Mouse (Mus musculus) forebrain, embryonic 13.5 days (tissue): Measurements from ENCODE around the gene Camsap3. TPM values are rescaled to one million over a fixed set of nuclear protein-coding genes. Genes with fewer than 3 reads are reported as not detected.
A peak's percentile ranks its signal among the peaks of the same experiment; 100 is the strongest.

Source experiments
- ATAC-seq: fragments of 200-750 bp; cut with Nextera tagmentation; 2 replicates; pipeline ENCODE4 v1.8.0; 2017
- H3K27ac ChIP-seq: fragments of 300-500 bp; sonication (generic); 2 replicates; pipeline ENCODE4 v1.5.1; 2015; ENCODE audit warnings: inconsistent platforms, mild to moderate bottlenecking, moderate library complexity
- H3K27me3 ChIP-seq: fragments of 300-500 bp; sonication (generic); 2 replicates; pipeline ENCODE4 v1.6.1; 2015; ENCODE audit warnings: mild to moderate bottlenecking, inconsistent platforms
- H3K36me3 ChIP-seq: fragments of 300-500 bp; sonication (generic); 2 replicates; pipeline ENCODE4 v1.6.1; 2015; ENCODE audit warnings: mild to moderate bottlenecking, inconsistent platforms; ENCODE audit not compliant: poor library complexity, severe bottlenecking
- H3K4me1 ChIP-seq: fragments of 300-500 bp; sonication (generic); 2 replicates; pipeline ENCODE4 v1.6.1; 2015; ENCODE audit warnings: inconsistent platforms
- H3K4me2 ChIP-seq: fragments of 300-500 bp; sonication (generic); 2 replicates; pipeline ENCODE4 v1.6.1; 2015; ENCODE audit warnings: inconsistent platforms, mild to moderate bottlenecking, moderate library complexity
- H3K4me3 ChIP-seq: fragments of 300-500 bp; sonication (generic); 2 replicates; pipeline ENCODE4 v1.5.1; 2015; ENCODE audit warnings: mild to moderate bottlenecking, inconsistent platforms
- H3K9ac ChIP-seq: fragments of 300-500 bp; sonication (generic); 2 replicates; pipeline ENCODE4 v1.6.1; 2015; ENCODE audit warnings: mild to moderate bottlenecking, inconsistent platforms
- H3K9me3 ChIP-seq: fragments of 300-500 bp; sonication (generic); replicated peaks from 2 replicates; pipeline ENCODE4 v1.6.1; 2016; ENCODE audit warnings: inconsistent platforms
- WGBS: fragments of 180-500 bp; shearing (Covaris S2); methylation state at CpG from one replicate; pipeline ENCODE4 v1.1.7; 2015; 5-methylcytosine and 5-hydroxymethylcytosine counted together
- polyA plus RNA-seq: library from polyadenylated mRNA; unstranded; fragments of >200 nt; fragmentation: Nextera tagmentation; extraction: Ambion mirVana; gene quantifications from 2 replicates; pipeline ENCODE4 v1.2.1, GENCODE M21; 2015

The Camsap3 gene
- polyA plus RNA-seq, 1 experiment from 2014 or later, result 19.5 TPM

- Histone ChIP-seq H3K4me2 (no peak overlapping the region), H3K4me3 (no peak overlapping the region), H3K27ac (no peak overlapping the region), H3K36me3 (peaks cover 98% of the 10 kb centered on the region), H3K9me3 (no peaks in the 10 kb centered on the region), H3K27me3 (no peaks in the 10 kb centered on the region), H3K4me1 (no peaks in the 10 kb centered on the region), H3K9ac (no peak overlapping the region)
- 88% methylated on average over 7 of the region's 7 CpGs for WGBS
- ATAC-seq, result no peak
These were observed 20.7 kb downstream of the Camsap3 start for GRCm38 (mm10) chr8:3607822-3608221.

- no peak for ATAC-seq
- H3K9me3 ChIP-seq, result no peaks in the 10 kb centered on the region
- no peaks in the 10 kb centered on the region for H3K4me1 ChIP-seq
- no peak overlapping the region for H3K27ac ChIP-seq
- H3K36me3 ChIP-seq, result peaks cover 98% of the 10 kb centered on the region
- WGBS, result 91% methylated on average over 12 of the region's 12 CpGs
- H3K9ac ChIP-seq, result no peak overlapping the region
- H3K4me2 ChIP-seq, result no peak overlapping the region
- no peak overlapping the region for H3K4me3 ChIP-seq
- no peaks in the 10 kb centered on the region for H3K27me3 ChIP-seq
These were observed 22.1 kb downstream of the Camsap3 start for GRCm38 (mm10) chr8:3609046-3609815.

GRCm38 (mm10) chr8:3609816-3610150, 22.7 kb downstream of the Camsap3 start:
- 86% methylated on average over 6 of the region's 6 CpGs for WGBS
- Histone ChIP-seq H3K27ac (no peak overlapping the region), H3K4me1 (no peaks in the 10 kb centered on the region), H3K9ac (no peak overlapping the region), H3K4me2 (no peak overlapping the region), H3K27me3 (no peaks in the 10 kb centered on the region), H3K4me3 (no peak overlapping the region), H3K36me3 (peaks cover 98% of the 10 kb centered on the region), H3K9me3 (no peaks in the 10 kb centered on the region)
- no peak for ATAC-seq

GRCm38 (mm10) chr8:3621199-3621970, 34.3 kb downstream of the Camsap3 start, which contains the start of the genes Xab2 and Pet100:
Gene Xab2, minus strand, starts transcription at chr8:3621316.
Gene Pet100, plus strand, starts transcription at chr8:3621548.
- H3K27ac ChIP-seq, result no peak within 1 kb of the TSS
- ATAC-seq, result peak; percentile 98
- H3K4me1 ChIP-seq, result peaks cover 22% of the 10 kb centered on the region
- peaks cover 23% of the 10 kb centered on the region for H3K36me3 ChIP-seq
- H3K4me3 ChIP-seq, result peak within 1 kb of the TSS; percentile 86
- H3K4me2 ChIP-seq, result peak within 1 kb of the TSS; percentile 87
- H3K27me3 ChIP-seq, result no peaks in the 10 kb centered on the region
- WGBS, result 0% methylated on average over 37 of the region's 37 CpGs
- H3K9me3 ChIP-seq, result no peaks in the 10 kb centered on the region
- H3K9ac ChIP-seq, result peak within 1 kb of the TSS; percentile 85

GRCm38 (mm10) chr8:3622119-3622518, 35.0 kb downstream of the Camsap3 start:
- Histone ChIP-seq H3K4me1 (peaks cover 22% of the 10 kb centered on the region), H3K4me3 (peak overlapping the region; percentile 86), H3K36me3 (peaks cover 16% of the 10 kb centered on the region), H3K27ac (no peak overlapping the region), H3K9ac (peak overlapping the region; percentile 73; the same call in 1 of the 2 replicates), H3K27me3 (no peaks in the 10 kb centered on the region), H3K4me2 (peak overlapping the region; percentile 70), H3K9me3 (no peaks in the 10 kb centered on the region)
- WGBS, result 62% methylated on average over 8 of the region's 8 CpGs
- no peak for ATAC-seq

- H3K9ac ChIP-seq, result no peak within 1 kb of the TSS
- no peaks in the 10 kb centered on the region for H3K36me3 ChIP-seq
- H3K27ac ChIP-seq, result no peak within 1 kb of the TSS
- no peak within 1 kb of the TSS for H3K4me2 ChIP-seq
- H3K27me3 ChIP-seq, result peaks cover 15% of the 10 kb centered on the region
- WGBS, result 57% methylated on average over 1 of the region's 1 CpGs
- no peaks in the 10 kb centered on the region for H3K9me3 ChIP-seq
- H3K4me3 ChIP-seq, result no peak within 1 kb of the TSS
- ATAC-seq, result no peak
- peaks cover 10% of the 10 kb centered on the region for H3K4me1 ChIP-seq
These were observed 38.4 kb downstream of the Camsap3 start, which contains the start of gene Pcp2 for GRCm38 (mm10) chr8:3625445-3625844. Gene Pcp2, minus strand, starts transcription at chr8:3625545.

GRCm38 (mm10) chr8:3626971-3627370, 39.9 kb downstream of the Camsap3 start:
- Histone ChIP-seq H3K27ac (no peak overlapping the region), H3K9me3 (no peaks in the 10 kb centered on the region), H3K4me2 (no peak overlapping the region), H3K4me1 (peaks cover 10% of the 10 kb centered on the region), H3K27me3 (peaks cover 15% of the 10 kb centered on the region), H3K4me3 (no peak overlapping the region), H3K36me3 (no peaks in the 10 kb centered on the region), H3K9ac (no peak overlapping the region)
- WGBS, result 66% methylated on average over 5 of the region's 5 CpGs
- ATAC-seq, result no peak

GRCm38 (mm10) chr8:3628014-3628413, 40.9 kb downstream of the Camsap3 start:
- ATAC-seq, result peak; percentile 22; the same call in 1 of the 2 replicates
- WGBS, result 27% methylated on average over 5 of the region's 5 CpGs
- peaks cover 5% of the 10 kb centered on the region; the same call in 1 of the 2 replicates for H3K4me1 ChIP-seq
- H3K9ac ChIP-seq, result no peak overlapping the region
- no peak overlapping the region for H3K4me2 ChIP-seq
- H3K27me3 ChIP-seq, result peaks cover 15% of the 10 kb centered on the region
- no peaks in the 10 kb centered on the region for H3K36me3 ChIP-seq
- no peaks in the 10 kb centered on the region for H3K9me3 ChIP-seq
- no peak overlapping the region for H3K27ac ChIP-seq
- H3K4me3 ChIP-seq, result no peak overlapping the region

GRCm38 (mm10) chr8:3630647-3631477, 43.8 kb downstream of the Camsap3 start, which contains the start of gene Stxbp2:
Gene Stxbp2, plus strand, starts transcription at chr8:3630955.
- Histone ChIP-seq H3K27ac (no peak within 1 kb of the TSS), H3K9me3 (no peaks in the 10 kb centered on the region), H3K27me3 (peaks cover 15% of the 10 kb centered on the region), H3K4me3 (peak within 1 kb of the TSS; percentile 53), H3K9ac (peak within 1 kb of the TSS; percentile 65), H3K4me1 (peaks cover 5% of the 10 kb centered on the region; the same call in 1 of the 2 replicates), H3K36me3 (no peaks in the 10 kb centered on the region), H3K4me2 (peak within 1 kb of the TSS; percentile 74)
- peak; percentile 88 for ATAC-seq
- WGBS, result 4% methylated on average over 47 of the region's 47 CpGs

- no peak overlapping the region for H3K27ac ChIP-seq
- no peaks in the 10 kb centered on the region for H3K9me3 ChIP-seq
- no peak for ATAC-seq
- H3K4me1 ChIP-seq, result peaks cover 5% of the 10 kb centered on the region; the same call in 1 of the 2 replicates
- peak overlapping the region; percentile 53 for H3K4me3 ChIP-seq
- peak overlapping the region; percentile 74 for H3K4me2 ChIP-seq
- WGBS, result 22% methylated on average over 8 of the region's 8 CpGs
- peak overlapping the region; percentile 65; the same call in 1 of the 2 replicates for H3K9ac ChIP-seq
- H3K36me3 ChIP-seq, result peaks cover 5% of the 10 kb centered on the region; the same call in 1 of the 2 replicates
- H3K27me3 ChIP-seq, result peaks cover 15% of the 10 kb centered on the region
These were observed 44.4 kb downstream of the Camsap3 start for GRCm38 (mm10) chr8:3631478-3631875.

- Histone ChIP-seq H3K27me3 (no peaks in the 10 kb centered on the region), H3K36me3 (0 out of 2 replicates have a peak, but pooled peaks cover 6% of the 10 kb centered on the region), H3K27ac (no peak overlapping the region), H3K4me2 (no peak overlapping the region), H3K4me1 (no peaks in the 10 kb centered on the region), H3K9me3 (no peaks in the 10 kb centered on the region), H3K4me3 (no peak overlapping the region), H3K9ac (no peak overlapping the region)
- ATAC-seq, result no peak
- WGBS, result 28% methylated on average over 5 of the region's 5 CpGs
These were observed 58.7 kb downstream of the Camsap3 start for GRCm38 (mm10) chr8:3645804-3646203.
